Mouse (Mus musculus) lung, postnatal 0 days (tissue): ENCODE results near the gene Rhoc. TPM values are rescaled to one million over a fixed set of nuclear protein-coding genes. Genes with fewer than 3 reads are reported as not detected.

Experiments
- ATAC-seq: fragments of 200-750 bp; cut with Nextera tagmentation; 2 replicates; pipeline ENCODE4 v1.8.0; 2017; ENCODE audit warnings: moderate library complexity
- DNase-seq: peaks from one replicate; pipeline ENCODE4 v3.0.0-alpha.2; 2016; ENCODE audit warnings: low spot score
- H3K27ac ChIP-seq: fragments of 300-500 bp; sonication (generic); 2 replicates; pipeline ENCODE4 v1.5.1; 2014; ENCODE audit warnings: antibody characterized with exemption, mild to moderate bottlenecking, low read length, mixed read lengths
- H3K27me3 ChIP-seq: fragments of 300-500 bp; sonication (generic); replicated peaks from 2 replicates; pipeline ENCODE4 v1.6.1; 2014; ENCODE audit warnings: low read length, mixed read lengths; ENCODE audit not compliant: insufficient read depth
- H3K36me3 ChIP-seq: fragments of 300-500 bp; sonication (generic); 2 replicates; pipeline ENCODE4 v1.6.1; 2014; ENCODE audit warnings: low read length, mixed read lengths; ENCODE audit not compliant: insufficient read depth
- H3K4me1 ChIP-seq: fragments of 300-500 bp; sonication (generic); 2 replicates; pipeline ENCODE4 v1.6.1; 2014; ENCODE audit warnings: antibody characterized with exemption, low read depth, low read length, mixed read lengths; ENCODE audit not compliant: insufficient read depth
- H3K4me2 ChIP-seq: fragments of 300-500 bp; sonication (generic); replicated peaks from 2 replicates; pipeline ENCODE4 v1.6.1; 2014; ENCODE audit warnings: low read depth, mild to moderate bottlenecking, low read length, moderate library complexity, mixed read lengths
- H3K4me3 ChIP-seq: fragments of 300-500 bp; sonication (generic); 2 replicates; pipeline ENCODE4 v1.5.1; 2014; ENCODE audit warnings: low read depth, low read length
- H3K9ac ChIP-seq: fragments of 300-500 bp; sonication (generic); replicated peaks from 2 replicates; pipeline ENCODE4 v1.6.1; 2014; ENCODE audit warnings: low read depth, mild to moderate bottlenecking
- H3K9me3 ChIP-seq: fragments of 300-500 bp; sonication (generic); 2 replicates; pipeline ENCODE4 v1.6.1; 2016; ENCODE audit warnings: low read length, mixed read lengths
- CTCF ChIP-seq: IDR thresholded peaks from 2 replicates; pipeline ENCODE4 v1.5.1; 2016; ENCODE audit warnings: antibody characterized with exemption, mild to moderate bottlenecking
- EP300 ChIP-seq: IDR thresholded peaks from 2 replicates; pipeline ENCODE4 v1.6.1; 2016; ENCODE audit warnings: antibody characterized with exemption, mild to moderate bottlenecking, control low read depth
- WGBS: fragments of 180-500 bp; shearing (Covaris S2); extraction: QIAGEN DNeasy Blood & Tissue Kit; methylation state at CpG from one replicate; pipeline ENCODE4 v1.1.7; 2014; 5-methylcytosine and 5-hydroxymethylcytosine counted together
- polyA plus RNA-seq: library from polyadenylated mRNA; unstranded; fragments of >200 nt; fragmentation: Nextera tagmentation; extraction: Ambion mirVana; gene quantifications from 2 replicates; pipeline ENCODE4 v1.2.1, GENCODE M21; 2015

Rhoc gene
- polyA plus RNA-seq, 1 experiment from 2014 or later: 258 TPM

- H3K9me3 ChIP-seq: no peaks in the 10 kb centered on the region
- no peaks in the 10 kb centered on the region for H3K36me3 ChIP-seq
- ATAC-seq: no peak
- no peak for DNase-seq
- peaks cover 7% of the 10 kb centered on the region; the same call in 1 of the 2 replicates for H3K4me1 ChIP-seq
- WGBS: 100% methylated on average over 1 of the region's 1 CpGs
- no peak overlapping the region for H3K4me3 ChIP-seq
- no peak overlapping the region for H3K27ac ChIP-seq
- no peak for TF ChIP-seq CTCF
- TF ChIP-seq EP300: no peak
- H3K4me2 ChIP-seq: no peak overlapping the region
- H3K27me3 ChIP-seq: no peaks in the 10 kb centered on the region
- H3K9ac ChIP-seq: no peak overlapping the region
Measured at GRCm38 (mm10) chr3:104814746-104815145, 26.6 kb downstream of the Rhoc start.

GRCm38 (mm10) chr3:104815346-104815745 is 27.2 kb downstream of the Rhoc start:
- Histone ChIP-seq H3K4me1 (peaks cover 7% of the 10 kb centered on the region; the same call in 1 of the 2 replicates), H3K4me3 (no peak overlapping the region), H3K9me3 (no peaks in the 10 kb centered on the region), H3K27ac (no peak overlapping the region), H3K4me2 (no peak overlapping the region), H3K27me3 (no peaks in the 10 kb centered on the region), H3K9ac (no peak overlapping the region), H3K36me3 (no peaks in the 10 kb centered on the region)
- DNase-seq (no peak), ATAC-seq (no peak)
- WGBS: 62% methylated on average over 2 of the region's 2 CpGs
- no peak for TF ChIP-seq CTCF
- no peak for TF ChIP-seq EP300

GRCm38 (mm10) chr3:104816130-104816529 is 28.0 kb downstream of the Rhoc start:
- WGBS: 85% methylated on average over 7 of the region's 7 CpGs
- ATAC-seq: no peak
- TF ChIP-seq EP300 (no peak), CTCF (peak; percentile 30; the same call in 1 of the 2 replicates)
- no peaks in the 10 kb centered on the region for H3K36me3 ChIP-seq
- H3K4me2 ChIP-seq: no peak overlapping the region
- DNase-seq: no peak
- no peaks in the 10 kb centered on the region for H3K9me3 ChIP-seq
- H3K27me3 ChIP-seq: no peaks in the 10 kb centered on the region
- no peak overlapping the region for H3K4me3 ChIP-seq
- H3K9ac ChIP-seq: no peak overlapping the region
- no peak overlapping the region for H3K27ac ChIP-seq
- H3K4me1 ChIP-seq: peaks cover 7% of the 10 kb centered on the region; the same call in 1 of the 2 replicates

DNA sequence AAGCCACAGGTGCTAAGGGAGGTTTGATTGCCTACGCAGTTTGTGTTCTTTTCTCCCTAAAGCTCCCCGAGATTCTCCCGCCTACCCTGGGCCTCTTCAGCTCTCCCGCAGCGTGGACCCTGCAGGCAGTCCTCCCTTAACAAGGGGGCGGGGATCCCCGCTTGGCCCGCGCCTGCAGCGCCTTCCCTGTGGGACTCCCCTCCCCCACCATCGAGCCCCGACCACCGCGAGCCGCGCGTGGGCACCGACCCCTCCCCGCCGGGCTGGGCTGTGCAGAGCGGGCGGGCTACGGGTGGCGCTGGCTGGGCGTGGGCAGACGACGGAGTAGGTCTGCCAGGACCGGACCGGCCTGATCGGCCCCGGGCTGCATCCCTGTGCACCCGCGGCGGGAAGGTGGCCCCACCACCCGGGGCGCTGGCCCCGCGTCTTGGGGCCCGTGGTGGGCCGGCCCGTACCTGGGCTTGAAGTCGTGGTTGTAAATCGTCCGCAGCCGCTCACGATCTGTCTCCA is 29.4 kb downstream of the Rhoc start:
- WGBS: 2% methylated on average over 38 of the region's 46 CpGs
- peak; percentile 76 for ATAC-seq

DNA sequence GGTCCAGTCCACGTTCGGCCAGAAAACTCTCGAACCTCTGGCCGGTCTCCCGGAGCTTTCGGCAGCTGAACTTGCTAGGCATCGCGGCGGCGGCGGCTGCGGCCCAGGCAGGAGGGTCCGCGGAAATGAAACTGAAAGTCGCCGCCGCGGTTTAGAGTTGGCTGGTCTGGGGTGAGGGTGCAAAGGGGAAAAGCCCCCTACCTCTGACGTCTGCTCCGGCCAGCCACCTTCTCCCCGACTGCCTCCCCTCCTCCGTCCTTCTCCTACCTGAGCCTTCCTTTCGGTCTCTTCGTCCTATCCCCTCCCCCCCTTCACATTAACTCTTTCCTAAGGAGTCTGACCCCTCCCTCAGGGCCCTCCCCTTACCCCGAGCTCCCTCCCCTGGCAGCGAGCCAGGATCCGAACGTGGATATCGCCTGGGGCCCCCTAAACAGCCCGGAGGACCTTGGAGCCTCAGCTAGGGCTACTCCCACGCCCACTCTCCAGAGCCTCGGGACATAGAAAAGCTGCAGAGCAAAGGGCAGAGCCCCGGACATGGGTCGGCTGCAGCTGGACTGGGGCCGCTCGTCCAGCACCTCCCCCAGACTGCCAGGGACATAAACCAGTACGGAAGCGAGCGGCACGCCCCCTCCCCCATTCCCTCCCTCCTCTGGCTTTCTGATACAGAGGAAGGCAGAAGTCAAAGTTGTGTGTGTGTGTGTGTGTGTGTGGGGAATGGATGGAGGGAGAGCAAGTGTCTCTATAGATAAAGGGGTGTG is 30.0 kb downstream of the Rhoc start, which contains the start of gene Mov10:
Gene Mov10, minus strand, starts transcription at position 573 of the 758 bp plus-strand sequence.
- Histone ChIP-seq H3K27ac (peak within 1 kb of the TSS; percentile 93), H3K4me1 (peaks cover 7% of the 10 kb centered on the region; the same call in 1 of the 2 replicates), H3K27me3 (no peaks in the 10 kb centered on the region), H3K4me3 (peak within 1 kb of the TSS; percentile 86), H3K4me2 (peak within 1 kb of the TSS; percentile 87), H3K9ac (peak within 1 kb of the TSS; percentile 95), H3K9me3 (no peaks in the 10 kb centered on the region), H3K36me3 (no peaks in the 10 kb centered on the region)
- under 1% methylated on average over 37 of the region's 40 CpGs for WGBS
- no peak for TF ChIP-seq CTCF
- peak; percentile 67 for TF ChIP-seq EP300
- peak; percentile 84 for DNase-seq
- peak; percentile 85 for ATAC-seq

More for the DNA sequence above, 29.4 kb downstream of the Rhoc start:
- H3K9me3 ChIP-seq: no peaks in the 10 kb centered on the region
- peak overlapping the region; percentile 95 for H3K9ac ChIP-seq
- no peaks in the 10 kb centered on the region for H3K27me3 ChIP-seq
- no peaks in the 10 kb centered on the region for H3K36me3 ChIP-seq
- H3K4me2 ChIP-seq: peak overlapping the region; percentile 87
- DNase-seq: peak; percentile 73
- peak overlapping the region; percentile 86 for H3K4me3 ChIP-seq
- TF ChIP-seq EP300 (no peak), CTCF (peak; percentile 21; the same call in 1 of the 2 replicates)
- H3K4me1 ChIP-seq: peaks cover 7% of the 10 kb centered on the region; the same call in 1 of the 2 replicates
- H3K27ac ChIP-seq: peak overlapping the region; percentile 93

GRCm38 (mm10) chr3:104818749-104819134 is 30.6 kb downstream of the Rhoc start:
- Histone ChIP-seq H3K4me3 (peak overlapping the region; percentile 86), H3K27me3 (no peaks in the 10 kb centered on the region), H3K4me2 (peak overlapping the region; percentile 87), H3K9ac (no peak overlapping the region), H3K36me3 (no peaks in the 10 kb centered on the region), H3K4me1 (peaks cover 7% of the 10 kb centered on the region; the same call in 1 of the 2 replicates), H3K9me3 (no peaks in the 10 kb centered on the region), H3K27ac (peak overlapping the region; percentile 93)
- ATAC-seq (no peak), DNase-seq (peak; percentile 58)
- WGBS: 3% methylated on average over 3 of the region's 3 CpGs
- TF ChIP-seq CTCF: no peak
- TF ChIP-seq EP300: no peak
